11 mouse cellular contexts compared by ENCODE assay signal in the genomic region with DNA sequence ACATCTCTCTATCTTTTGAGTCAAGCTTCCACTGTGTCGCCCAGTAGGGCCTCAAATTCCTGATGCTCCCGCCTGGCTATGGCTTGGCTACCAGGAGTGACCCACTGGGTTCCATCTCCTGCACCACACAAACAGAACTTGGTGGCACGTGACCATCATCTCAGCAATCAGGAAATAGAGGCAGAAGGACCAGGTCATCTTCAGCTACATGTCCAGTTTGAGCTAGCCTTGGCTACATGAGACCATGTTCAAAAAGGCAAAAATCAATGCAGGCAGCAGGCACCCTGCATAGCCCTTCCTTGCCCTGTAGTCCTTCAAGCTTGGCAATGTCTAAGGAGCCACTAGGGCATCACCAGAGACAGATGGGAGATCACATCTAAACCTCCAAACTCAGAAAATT. TPM values are rescaled to one million over a fixed set of nuclear protein-coding genes. Genes with fewer than 3 reads are reported as not detected.
DNase-seq lines count a peak whose midpoint lies in the region; ATAC-seq lines count a peak whose summit lies in the region.
"Had no signal": no experiment of that assay in that cellular context is flagged by ENCODE, and none has a peak within 500 bp of the region (broad histone marks: within the 10 kb centered on the region; RNA-seq: fewer than 3 reads in every experiment).

No protein-coding gene starts in this region.

- 85% methylated on average over 3 of the region's 3 CpGs for WGBS in heart, embryonic 10.5 days
- WGBS in limb, embryonic 11.5 days, result 87% methylated on average over 3 of the region's 3 CpGs
- WGBS in stomach, embryonic 16.5 days, result 85% methylated on average over 3 of the region's 3 CpGs

- no peak overlapping the region; the same call in 1 of the 2 replicates for H3K4me3 ChIP-seq in heart, embryonic 10.5 days
- peak overlapping the region; percentile 42 for H3K4me3 ChIP-seq in megakaryocyte, embryonic 14.5 days (replicated peaks)
- H3K4me3 ChIP-seq in limb, embryonic 11.5 days (ENCODE audit: low read depth, low read length), result peak overlapping the region; percentile 30; the same call in 1 of the 2 replicates
- H3K4me3 ChIP-seq in stomach, embryonic 16.5 days (replicated peaks; ENCODE audit: low read length), result no peak overlapping the region

- intact Hi-C loops in heart, postnatal 10 days (cut with DNase I), result no loop called here

- no peak overlapping the region for H3K9ac ChIP-seq in limb, embryonic 11.5 days (ENCODE audit: low read length)
- H3K9ac ChIP-seq in stomach, embryonic 16.5 days (ENCODE audit: low read length), result no peak overlapping the region

- no peaks in the 10 kb centered on the region for H3K27me3 ChIP-seq in heart, embryonic 10.5 days (ENCODE audit: insufficient read depth, poor library complexity, severe bottlenecking)
- no peaks in the 10 kb centered on the region for H3K27me3 ChIP-seq in megakaryocyte, embryonic 14.5 days (replicated peaks)
- no peaks in the 10 kb centered on the region for H3K27me3 ChIP-seq in limb, embryonic 11.5 days (ENCODE audit: control insufficient read depth, insufficient read depth, low read length)
- no peaks in the 10 kb centered on the region for H3K27me3 ChIP-seq in stomach, embryonic 16.5 days (ENCODE audit: control insufficient read depth, insufficient read depth, low read length)

- H3K4me1 ChIP-seq in heart, embryonic 10.5 days, result peaks cover 42% of the 10 kb centered on the region
- peaks cover 78% of the 10 kb centered on the region for H3K4me1 ChIP-seq in megakaryocyte, embryonic 14.5 days
- peaks cover 10% of the 10 kb centered on the region; the same call in 1 of the 2 replicates for H3K4me1 ChIP-seq in limb, embryonic 11.5 days (ENCODE audit: control insufficient read depth, insufficient read depth, low read length)
- H3K4me1 ChIP-seq in stomach, embryonic 16.5 days (ENCODE audit: control insufficient read depth, insufficient read depth, low read length), result peaks cover 17% of the 10 kb centered on the region

- H3K9me3 ChIP-seq in heart, embryonic 10.5 days, result no peaks in the 10 kb centered on the region
- no peaks in the 10 kb centered on the region for H3K9me3 ChIP-seq in megakaryocyte, embryonic 14.5 days
- no peaks in the 10 kb centered on the region for H3K9me3 ChIP-seq in limb, embryonic 11.5 days (ENCODE audit: control insufficient read depth, low read length)
- peaks cover 3% of the 10 kb centered on the region; the same call in 1 of the 2 replicates for H3K9me3 ChIP-seq in stomach, embryonic 16.5 days (replicated peaks; ENCODE audit: control insufficient read depth, low read length)

- H3K36me3 ChIP-seq in heart, embryonic 10.5 days, result no peaks in the 10 kb centered on the region
- H3K36me3 ChIP-seq in megakaryocyte, embryonic 14.5 days (replicated peaks; ENCODE audit: low read length), result no peaks in the 10 kb centered on the region
- no peaks in the 10 kb centered on the region for H3K36me3 ChIP-seq in limb, embryonic 11.5 days (ENCODE audit: control insufficient read depth, insufficient read depth, low read length)
- H3K36me3 ChIP-seq in stomach, embryonic 16.5 days (ENCODE audit: control insufficient read depth, insufficient read depth, low read length), result no peaks in the 10 kb centered on the region

- 0 out of 2 replicates have a peak overlapping the region, but pooled peaks have one; percentile 64 for H3K4me2 ChIP-seq in limb, embryonic 11.5 days (ENCODE audit: low read depth, severe bottlenecking)
- H3K4me2 ChIP-seq in stomach, embryonic 16.5 days (ENCODE audit: low read depth, low read length), result no peak overlapping the region; the same call in 1 of the 2 replicates

- no peak for DNase-seq in heart, embryonic 10.5 days (ENCODE audit: low spot score)
- no peak for DNase-seq in heart, postnatal 10 days
- DNase-seq in limb, embryonic 11.5 days (ENCODE audit: low spot score), result no peak
- no peak for DNase-seq in cerebellum, postnatal 10 days
- DNase-seq in gastrocnemius, postnatal 10 days, result no peak

- no peak for ATAC-seq in megakaryocyte, adult 5-6 weeks (ENCODE audit: poor library complexity, severe bottlenecking)
- no peak for ATAC-seq in limb, embryonic 11.5 days (ENCODE audit: insufficient number of reproducible peaks, low FRiP score, low TSS enrichment, low read depth)
- ATAC-seq in stomach, embryonic 16.5 days (ENCODE audit: insufficient read depth, low FRiP score), result no peak

- peak overlapping the region; percentile 90; the same call in 1 of the 2 replicates for H3K27ac ChIP-seq in heart, embryonic 10.5 days
- H3K27ac ChIP-seq in limb, embryonic 11.5 days (replicated peaks; ENCODE audit: low read depth, low read length), result peak overlapping the region; percentile 96
- H3K27ac ChIP-seq in stomach, embryonic 16.5 days (ENCODE audit: low read length), result peak overlapping the region; percentile 91

RNA-seq across cellular contexts. Expression of gene Ptbp1, which starts 14.1 kb away (rescaled TPM):
- 174 and 264 TPM in 2 replicates for polyA plus RNA-seq in heart, embryonic 10.5 days (2016; fragmentation: Nextera tagmentation; extraction: Ambion mirVana)
- 100 to 1,000 TPM; 144 to 145 TPM for total RNA-seq in heart, postnatal 10 days (2021)
- polyA plus RNA-seq in megakaryocyte, embryonic 14.5 days (2012; ENCODE audit: insufficient read depth, low replicate concordance), result 849 and 1,831 TPM in 2 replicates
- 138 and 144 TPM in 2 replicates for total RNA-seq in megakaryocyte, adult 5-6 weeks (2015)
- 97.9 and 133 TPM in 2 replicates for total RNA-seq in megakaryocyte, adult 5-6 weeks (2017)
- 328 and 351 TPM in 2 replicates for polyA plus RNA-seq in limb, embryonic 11.5 days (2014; fragmentation: Nextera tagmentation; extraction: Ambion mirVana)
- polyA plus RNA-seq in stomach, embryonic 16.5 days (2015; fragmentation: Nextera tagmentation; extraction: Ambion mirVana), result 268 and 308 TPM in 2 replicates
- 100 to 1,000 TPM in 1 of 2 experiments, 10 to 100 TPM in 1; 75.2 to 110 TPM for total RNA-seq in gastrocnemius, postnatal 10 days (2021)

RNA-seq across cellular contexts. Expression of gene Misp, which starts 19.3 kb away (rescaled TPM):
- 0.21 and 0.82 TPM in 2 replicates for polyA plus RNA-seq in heart, embryonic 10.5 days (2016; fragmentation: Nextera tagmentation; extraction: Ambion mirVana)
- total RNA-seq in heart, postnatal 10 days (2021), result under 1 TPM; 0.22 to 0.30 TPM
- 1.5 and 2.5 TPM in 2 replicates for polyA plus RNA-seq in megakaryocyte, embryonic 14.5 days (2012; ENCODE audit: insufficient read depth, low replicate concordance)
- total RNA-seq in megakaryocyte, adult 5-6 weeks (2015), result not detected in 2 replicates
- total RNA-seq in megakaryocyte, adult 5-6 weeks (2017), result not detected in 2 replicates
- 0.21 and 0.29 TPM in 2 replicates for polyA plus RNA-seq in limb, embryonic 11.5 days (2014; fragmentation: Nextera tagmentation; extraction: Ambion mirVana)
- 50.6 and 62.3 TPM in 2 replicates for polyA plus RNA-seq in stomach, embryonic 16.5 days (2015; fragmentation: Nextera tagmentation; extraction: Ambion mirVana)
- under 1 TPM in 1 of 2 experiments, not detected in 1; 0.54 TPM for total RNA-seq in gastrocnemius, postnatal 10 days (2021)
- polyA plus RNA-seq: C2C12 had no signal

RNA-seq across cellular contexts. Expression of gene Prtn3, which starts 34.2 kb away (rescaled TPM):
- 2.4 and 7.8 TPM in 2 replicates for polyA plus RNA-seq in heart, embryonic 10.5 days (2016; fragmentation: Nextera tagmentation; extraction: Ambion mirVana)
- total RNA-seq in heart, postnatal 10 days (2021), result under 1 TPM in 1 of 2 experiments, not detected in 1; 0.55 TPM
- 96.7 and 434 TPM in 2 replicates for polyA plus RNA-seq in megakaryocyte, embryonic 14.5 days (2012; ENCODE audit: insufficient read depth, low replicate concordance)
- total RNA-seq in megakaryocyte, adult 5-6 weeks (2015), result 322 and 372 TPM in 2 replicates
- 92.6 and 97.3 TPM in 2 replicates for total RNA-seq in megakaryocyte, adult 5-6 weeks (2017)
- polyA plus RNA-seq in limb, embryonic 11.5 days (2014; fragmentation: Nextera tagmentation; extraction: Ambion mirVana), result 16.0 and 19.6 TPM in 2 replicates
- polyA plus RNA-seq in stomach, embryonic 16.5 days (2015; fragmentation: Nextera tagmentation; extraction: Ambion mirVana), result 4.1 and 7.2 TPM in 2 replicates
- 1 to 10 TPM in 1 of 2 experiments, not detected in 1; 2.1 TPM for total RNA-seq in gastrocnemius, postnatal 10 days (2021)
- polyA plus RNA-seq: C2C12 had no signal

RNA-seq across cellular contexts. Expression of gene Plppr3, which starts 34.3 kb away (rescaled TPM):
- 16.2 and 36.9 TPM in 2 replicates for polyA plus RNA-seq in heart, embryonic 10.5 days (2016; fragmentation: Nextera tagmentation; extraction: Ambion mirVana)
- total RNA-seq in heart, postnatal 10 days (2021), result under 1 TPM; 0.53 to 0.89 TPM
- polyA plus RNA-seq in megakaryocyte, embryonic 14.5 days (2012; ENCODE audit: insufficient read depth, low replicate concordance), result 0.80 and 16.9 TPM in 2 replicates
- 6.2 and 10.6 TPM in 2 replicates for total RNA-seq in megakaryocyte, adult 5-6 weeks (2015)
- total RNA-seq in megakaryocyte, adult 5-6 weeks (2017), result 13.2 and 17.6 TPM in 2 replicates
- polyA plus RNA-seq in limb, embryonic 11.5 days (2014; fragmentation: Nextera tagmentation; extraction: Ambion mirVana), result 95.1 and 95.7 TPM in 2 replicates
- polyA plus RNA-seq in stomach, embryonic 16.5 days (2015; fragmentation: Nextera tagmentation; extraction: Ambion mirVana), result 28.7 and 29.1 TPM in 2 replicates
- 1 to 10 TPM in 1 of 2 experiments, under 1 TPM in 1; 0.49 to 1.6 TPM for total RNA-seq in gastrocnemius, postnatal 10 days (2021)

RNA-seq across cellular contexts. Expression of gene Elane, which starts 46.0 kb away (rescaled TPM):
- polyA plus RNA-seq in heart, embryonic 10.5 days (2016; fragmentation: Nextera tagmentation; extraction: Ambion mirVana), result 0.14 and 0.15 TPM in 2 replicates
- not detected for total RNA-seq in heart, postnatal 10 days (2021)
- polyA plus RNA-seq in megakaryocyte, embryonic 14.5 days (2012; ENCODE audit: insufficient read depth, low replicate concordance), result 5.6 and 23.2 TPM in 2 replicates
- total RNA-seq in megakaryocyte, adult 5-6 weeks (2015), result 348 and 366 TPM in 2 replicates
- 161 and 164 TPM in 2 replicates for total RNA-seq in megakaryocyte, adult 5-6 weeks (2017)
- polyA plus RNA-seq in limb, embryonic 11.5 days (2014; fragmentation: Nextera tagmentation; extraction: Ambion mirVana), result 0.20 TPM in 1 of 2 replicates, not detected in the other
- 6.3 and 9.8 TPM in 2 replicates for polyA plus RNA-seq in stomach, embryonic 16.5 days (2015; fragmentation: Nextera tagmentation; extraction: Ambion mirVana)
- total RNA-seq in gastrocnemius, postnatal 10 days (2021), result 1 to 10 TPM in 1 of 2 experiments, not detected in 1; 1.9 TPM
- total RNA-seq: adrenal gland, adult 18-20 months; left cerebral cortex, adult 18-20 months had no signal
- polyA plus RNA-seq: C2C12 had no signal

Comparison
In these comparisons a context has a peak if more than half of its experiments do, and no peak if none do; other contexts are left out.
1. H3K4me3 ChIP-seq: peak in megakaryocyte, embryonic 14.5 days (single experiment) and limb, embryonic 11.5 days (single experiment); none in heart, embryonic 10.5 days (single experiment) and stomach, embryonic 16.5 days (single experiment).
2. RNA of gene Misp, which starts 19.3 kb away (polyA plus RNA-seq): 50.6 to 62.3 TPM in stomach, embryonic 16.5 days; 1.5 to 2.5 TPM in megakaryocyte, embryonic 14.5 days, 0.21 to 0.82 TPM in heart, embryonic 10.5 days and 0.21 to 0.29 TPM in limb, embryonic 11.5 days; every median in the first group is over 10 times any median in the second.
3. Peak in every context shown above with its lines, with median percentiles within 50 percentile points of each other: H3K27ac ChIP-seq.